Mouse (Mus musculus) small intestine, adult 2 months (tissue): ENCODE results near the gene Sirt6.

Source experiments
- CTCF ChIP-seq: fragments of 200-500 bp; IDR thresholded peaks from 2 replicates; pipeline ENCODE4 v1.5.1; 2012; ENCODE audit warnings: low read depth, mild to moderate bottlenecking, control low read depth, inconsistent platforms, low read length, moderate library complexity, mixed read lengths; ENCODE audit not compliant: insufficient replicate concordance, insufficient read length; ENCODE audit errors: extremely low read depth
- POLR2A ChIP-seq: fragments of 200-500 bp; IDR thresholded peaks from 2 replicates; pipeline ENCODE4 v1.6.1; 2012; ENCODE audit warnings: low read depth, mild to moderate bottlenecking, control low read depth, inconsistent platforms, low read length, moderate library complexity

- TF ChIP-seq POLR2A = no peak
- no peak for TF ChIP-seq CTCF
Observed at GRCm38 (mm10) chr10:81633253-81634099, 5.9 kb upstream of the Sirt6 start.
